Mouse (Mus musculus): ENCODE measurements around the gene Pla1a. TPM values are rescaled to one million over a fixed set of nuclear protein-coding genes. Genes with fewer than 3 reads are reported as not detected.

The Pla1a gene
- polyA plus RNA-seq, 1 experiment = 26.8 TPM

DNA sequence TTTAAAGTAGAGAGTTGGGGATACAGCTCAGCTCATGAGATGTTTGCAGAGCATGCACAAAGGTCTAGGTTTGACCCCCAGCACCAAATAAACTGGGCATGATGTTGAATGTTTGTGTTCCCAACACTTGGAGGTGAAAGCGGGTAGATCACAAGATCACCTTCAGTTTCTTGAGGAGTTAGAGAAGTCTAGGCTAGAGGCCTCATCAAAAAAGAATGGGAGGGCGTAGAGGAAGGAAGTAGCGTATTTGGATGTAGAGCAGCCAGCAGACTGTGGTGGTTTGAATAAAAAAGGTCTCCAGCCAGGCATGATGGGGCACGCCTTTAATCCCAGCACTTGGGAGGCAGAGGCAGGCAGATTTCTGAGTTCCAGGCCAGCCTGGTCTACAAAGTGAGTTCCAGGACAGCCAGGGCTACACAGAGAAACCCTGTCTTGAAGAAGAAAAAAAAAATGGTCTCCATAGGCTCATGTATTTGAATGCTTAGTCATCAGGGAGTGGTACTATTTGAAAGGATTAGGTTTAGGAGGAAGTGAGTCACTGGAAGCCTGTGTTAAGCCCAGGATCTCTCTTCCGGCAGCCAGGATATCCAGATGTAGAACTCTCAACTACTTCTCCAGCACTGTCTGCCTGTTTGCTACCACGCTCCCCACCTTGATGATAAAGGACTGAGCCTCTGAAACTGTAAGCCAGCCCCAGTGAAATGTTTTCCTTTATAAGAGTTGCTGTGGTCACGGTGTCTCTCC lies 10.9 kb upstream of the Pla1a start:
- TF ChIP-seq CTCF (conservative IDR thresholded peaks at IDR 0.05; ENCODE audit: insufficient read depth, insufficient read length, low read depth, low read length) (no peak), POLR2A (IDR thresholded peaks at IDR 0.05; ENCODE audit: low read depth, low read length) (no peak)
- no peaks in the 10 kb centered on the region for H3K36me3 ChIP-seq (ENCODE audit: control insufficient read depth, insufficient read depth, low read length)
- H3K4me3 ChIP-seq (ENCODE audit: insufficient read depth, low read depth, low read length) = no peak overlapping the region
- 98% methylated on average over 7 of the region's 7 CpGs for WGBS
- H3K4me1 ChIP-seq (ENCODE audit: control insufficient read depth, insufficient read depth, low read length) = no peaks in the 10 kb centered on the region
- no peak for DNase-seq
- no peak overlapping the region for H3K27ac ChIP-seq (ENCODE audit: insufficient read depth, low read depth, low read length)
- no peaks in the 10 kb centered on the region for H3K27me3 ChIP-seq (replicated peaks; ENCODE audit: control insufficient read depth, insufficient read depth, low read length)

DNA sequence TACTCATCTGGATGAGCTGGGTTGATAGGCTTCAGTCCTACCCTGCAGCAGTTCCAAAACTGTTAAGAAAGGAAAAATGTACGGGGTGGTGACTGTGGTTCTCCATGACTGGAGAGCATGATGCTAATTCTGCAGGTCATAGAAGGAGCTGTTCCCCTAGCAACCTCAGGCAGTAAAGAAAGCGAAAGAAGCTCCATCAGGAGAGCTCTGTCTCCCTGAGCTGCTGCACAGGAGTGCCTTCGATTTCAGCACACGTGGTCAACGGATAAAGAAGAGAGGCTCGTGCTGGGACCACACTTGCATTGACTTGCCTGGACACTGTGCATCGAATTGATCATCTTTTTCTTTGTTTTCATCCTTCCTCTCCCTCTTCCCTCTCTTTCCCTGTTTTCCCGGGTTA lies 9.3 kb upstream of the Pla1a start:
- TF ChIP-seq POLR2A (IDR thresholded peaks at IDR 0.05; ENCODE audit: low read depth, low read length) = no peak
- no peak for TF ChIP-seq CTCF (conservative IDR thresholded peaks at IDR 0.05; ENCODE audit: insufficient read depth, insufficient read length, low read depth, low read length)
- H3K4me1 ChIP-seq (ENCODE audit: control insufficient read depth, insufficient read depth, low read length) = no peaks in the 10 kb centered on the region
- no peak for DNase-seq

DNA sequence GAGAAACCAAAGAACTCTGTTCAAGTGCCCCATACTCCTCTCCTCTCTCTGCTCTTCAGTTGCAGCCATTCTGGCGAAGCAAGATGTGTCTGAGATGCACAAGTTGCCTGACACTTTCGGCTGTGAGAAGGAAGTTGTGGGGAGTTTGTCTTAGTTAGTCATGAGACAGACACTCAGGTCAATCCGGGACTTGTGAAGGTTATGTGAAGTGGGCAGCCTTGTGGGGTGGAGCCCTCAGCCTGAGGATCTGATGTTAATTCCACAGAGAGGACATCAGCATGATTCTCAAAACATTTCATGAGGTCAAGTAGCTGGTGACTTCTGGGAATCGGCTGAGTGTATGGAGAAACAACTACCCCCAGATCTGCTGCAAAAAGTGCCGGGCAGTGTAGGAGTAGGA lies 8.7 kb upstream of the Pla1a start:
- Histone ChIP-seq H3K27me3 (replicated peaks; ENCODE audit: control insufficient read depth, insufficient read depth, low read length) (no peaks in the 10 kb centered on the region), H3K4me3 (ENCODE audit: insufficient read depth, low read depth, low read length) (no peak overlapping the region), H3K4me1 (ENCODE audit: control insufficient read depth, insufficient read depth, low read length) (no peaks in the 10 kb centered on the region), H3K36me3 (ENCODE audit: control insufficient read depth, insufficient read depth, low read length) (no peaks in the 10 kb centered on the region), H3K27ac (ENCODE audit: insufficient read depth, low read depth, low read length) (no peak overlapping the region)
- TF ChIP-seq POLR2A (IDR thresholded peaks at IDR 0.05; ENCODE audit: low read depth, low read length) = no peak
- no peak for TF ChIP-seq CTCF (conservative IDR thresholded peaks at IDR 0.05; ENCODE audit: insufficient read depth, insufficient read length, low read depth, low read length)
- no peak for DNase-seq
- WGBS = 76% methylated on average over 5 of the region's 5 CpGs

More for the DNA sequence above, 9.3 kb upstream of the Pla1a start:
- 81% methylated on average over 8 of the region's 8 CpGs for WGBS
- Histone ChIP-seq H3K27me3 (replicated peaks; ENCODE audit: control insufficient read depth, insufficient read depth, low read length) (no peaks in the 10 kb centered on the region), H3K36me3 (ENCODE audit: control insufficient read depth, insufficient read depth, low read length) (no peaks in the 10 kb centered on the region), H3K27ac (ENCODE audit: insufficient read depth, low read depth, low read length) (no peak overlapping the region), H3K4me3 (ENCODE audit: insufficient read depth, low read depth, low read length) (no peak overlapping the region)

DNA sequence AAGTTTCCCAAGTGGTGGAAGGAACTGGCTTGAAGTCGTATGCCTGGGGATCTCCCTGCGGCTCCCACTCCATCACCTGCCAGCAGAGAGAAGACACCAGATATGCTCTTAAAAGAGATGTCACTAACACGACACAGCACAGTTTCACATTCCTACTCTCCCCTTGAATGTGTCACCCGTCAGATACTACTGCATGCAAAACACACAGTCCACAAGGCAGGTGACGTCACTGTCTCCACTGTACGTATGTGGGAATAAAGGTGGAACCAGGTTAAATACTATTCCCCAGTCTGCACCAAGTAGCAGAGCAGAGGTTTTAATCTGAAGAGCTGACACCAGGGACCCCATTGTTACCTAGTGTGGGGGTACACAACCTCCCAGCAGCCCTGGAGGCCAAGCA lies 7.5 kb upstream of the Pla1a start:
- DNase-seq = no peak
- H3K36me3 ChIP-seq (ENCODE audit: control insufficient read depth, insufficient read depth, low read length) = no peaks in the 10 kb centered on the region
- H3K27me3 ChIP-seq (replicated peaks; ENCODE audit: control insufficient read depth, insufficient read depth, low read length) = no peaks in the 10 kb centered on the region
- no peak for TF ChIP-seq CTCF (conservative IDR thresholded peaks at IDR 0.05; ENCODE audit: insufficient read depth, insufficient read length, low read depth, low read length)
- no peak for TF ChIP-seq POLR2A (IDR thresholded peaks at IDR 0.05; ENCODE audit: low read depth, low read length)
- H3K4me3 ChIP-seq (ENCODE audit: insufficient read depth, low read depth, low read length) = no peak overlapping the region
- H3K27ac ChIP-seq (ENCODE audit: insufficient read depth, low read depth, low read length) = no peak overlapping the region
- H3K4me1 ChIP-seq (ENCODE audit: control insufficient read depth, insufficient read depth, low read length) = no peaks in the 10 kb centered on the region
- 71% methylated on average over 6 of the region's 6 CpGs for WGBS

DNA sequence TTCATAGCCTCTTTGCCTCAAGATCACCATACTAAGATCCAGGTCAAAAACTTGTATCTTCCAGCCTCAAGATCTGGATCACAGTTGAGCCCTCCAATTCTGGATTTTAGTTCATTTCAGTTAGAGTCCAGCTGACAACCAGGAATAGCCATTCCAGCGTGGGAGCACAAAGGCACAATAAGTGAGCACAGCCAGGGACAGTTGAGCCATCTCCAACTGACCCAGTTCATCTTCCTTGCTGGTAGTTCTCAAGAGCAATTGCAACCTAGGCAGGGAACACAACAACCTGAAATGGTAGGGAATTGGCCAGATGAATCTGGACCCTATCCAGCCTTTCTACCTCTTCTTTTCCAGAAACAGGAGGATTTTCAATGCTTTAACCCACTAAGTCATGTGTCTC lies 6.2 kb upstream of the Pla1a start:
- WGBS = 98% methylated on average over 1 of the region's 1 CpGs
- DNase-seq = no peak
- TF ChIP-seq POLR2A (IDR thresholded peaks at IDR 0.05; ENCODE audit: low read depth, low read length) (no peak), CTCF (conservative IDR thresholded peaks at IDR 0.05; ENCODE audit: insufficient read depth, insufficient read length, low read depth, low read length) (no peak)
- Histone ChIP-seq H3K4me3 (ENCODE audit: insufficient read depth, low read depth, low read length) (no peak overlapping the region), H3K4me1 (ENCODE audit: control insufficient read depth, insufficient read depth, low read length) (no peaks in the 10 kb centered on the region), H3K27me3 (replicated peaks; ENCODE audit: control insufficient read depth, insufficient read depth, low read length) (no peaks in the 10 kb centered on the region), H3K27ac (ENCODE audit: insufficient read depth, low read depth, low read length) (no peak overlapping the region), H3K36me3 (ENCODE audit: control insufficient read depth, insufficient read depth, low read length) (no peaks in the 10 kb centered on the region)

DNA sequence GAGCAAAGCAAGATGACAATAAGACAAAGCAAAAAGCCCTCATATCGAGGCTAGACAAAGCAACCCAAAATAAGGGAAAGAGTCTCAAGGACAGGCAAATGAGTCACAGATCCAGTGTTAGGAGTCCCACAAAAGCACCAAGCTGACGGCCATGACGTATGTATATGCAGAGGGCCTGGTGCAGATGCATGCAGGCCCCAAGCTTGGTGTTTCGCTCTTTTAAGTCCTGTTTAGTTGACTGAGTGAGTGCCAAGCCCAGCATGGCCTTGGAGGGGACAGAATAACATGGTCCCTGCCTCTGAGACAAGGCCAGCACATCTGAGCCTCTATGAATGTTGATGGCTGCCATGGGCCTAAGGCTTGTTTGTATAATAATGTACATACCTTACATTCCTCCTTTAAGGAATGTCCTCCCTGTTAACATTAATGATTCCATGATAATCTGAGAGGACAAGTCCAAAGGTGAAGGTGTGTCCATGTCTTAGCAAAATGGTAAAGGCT lies 1.4 kb upstream of the Pla1a start:
- DNase-seq = no peak
- Histone ChIP-seq H3K36me3 (ENCODE audit: control insufficient read depth, insufficient read depth, low read length) (no peaks in the 10 kb centered on the region), H3K27ac (ENCODE audit: insufficient read depth, low read depth, low read length) (peak overlapping the region; percentile 42; the same call in 1 of the 2 replicates), H3K4me3 (ENCODE audit: insufficient read depth, low read depth, low read length) (no peak overlapping the region), H3K4me1 (ENCODE audit: control insufficient read depth, insufficient read depth, low read length) (0 out of 2 replicates have a peak, but pooled peaks cover 2% of the 10 kb centered on the region), H3K27me3 (replicated peaks; ENCODE audit: control insufficient read depth, insufficient read depth, low read length) (no peaks in the 10 kb centered on the region)
- 93% methylated on average over 4 of the region's 4 CpGs for WGBS
- TF ChIP-seq POLR2A (IDR thresholded peaks at IDR 0.05; ENCODE audit: low read depth, low read length) = no peak
- TF ChIP-seq CTCF (conservative IDR thresholded peaks at IDR 0.05; ENCODE audit: insufficient read depth, insufficient read length, low read depth, low read length) = no peak

DNA sequence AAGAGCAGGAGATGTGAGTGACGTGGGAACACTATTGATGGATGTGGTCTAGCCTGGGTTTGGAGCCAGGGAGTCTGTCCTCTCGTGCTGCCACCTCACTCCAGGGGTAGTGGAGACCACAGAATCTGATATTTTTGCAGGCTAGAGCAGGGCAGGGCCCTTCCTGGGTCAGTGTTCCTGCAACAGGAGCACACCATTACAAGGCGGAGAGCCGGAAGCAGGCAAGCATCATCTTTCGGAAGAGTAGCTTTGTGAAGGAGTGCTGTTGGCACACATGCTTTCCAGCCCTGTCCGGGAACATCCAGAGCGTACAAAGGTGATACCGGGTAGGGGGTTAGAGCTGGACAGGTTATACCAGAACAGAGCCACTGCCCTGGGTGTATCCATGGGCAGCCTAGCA lies 569 bp upstream of the Pla1a start:
- Histone ChIP-seq H3K36me3 (ENCODE audit: control insufficient read depth, insufficient read depth, low read length) (no peaks in the 10 kb centered on the region), H3K27ac (ENCODE audit: insufficient read depth, low read depth, low read length) (peak overlapping the region; percentile 61; the same call in 1 of the 2 replicates), H3K4me3 (ENCODE audit: insufficient read depth, low read depth, low read length) (no peak overlapping the region), H3K4me1 (ENCODE audit: control insufficient read depth, insufficient read depth, low read length) (0 out of 2 replicates have a peak, but pooled peaks cover 2% of the 10 kb centered on the region), H3K27me3 (replicated peaks; ENCODE audit: control insufficient read depth, insufficient read depth, low read length) (no peaks in the 10 kb centered on the region)
- no peak for DNase-seq
- WGBS = 88% methylated on average over 8 of the region's 8 CpGs
- TF ChIP-seq CTCF (conservative IDR thresholded peaks at IDR 0.05; ENCODE audit: insufficient read depth, insufficient read length, low read depth, low read length) = no peak
- TF ChIP-seq POLR2A (IDR thresholded peaks at IDR 0.05; ENCODE audit: low read depth, low read length) = no peak
